8 mouse cellular contexts compared by ENCODE assay signal in the genomic region with DNA sequence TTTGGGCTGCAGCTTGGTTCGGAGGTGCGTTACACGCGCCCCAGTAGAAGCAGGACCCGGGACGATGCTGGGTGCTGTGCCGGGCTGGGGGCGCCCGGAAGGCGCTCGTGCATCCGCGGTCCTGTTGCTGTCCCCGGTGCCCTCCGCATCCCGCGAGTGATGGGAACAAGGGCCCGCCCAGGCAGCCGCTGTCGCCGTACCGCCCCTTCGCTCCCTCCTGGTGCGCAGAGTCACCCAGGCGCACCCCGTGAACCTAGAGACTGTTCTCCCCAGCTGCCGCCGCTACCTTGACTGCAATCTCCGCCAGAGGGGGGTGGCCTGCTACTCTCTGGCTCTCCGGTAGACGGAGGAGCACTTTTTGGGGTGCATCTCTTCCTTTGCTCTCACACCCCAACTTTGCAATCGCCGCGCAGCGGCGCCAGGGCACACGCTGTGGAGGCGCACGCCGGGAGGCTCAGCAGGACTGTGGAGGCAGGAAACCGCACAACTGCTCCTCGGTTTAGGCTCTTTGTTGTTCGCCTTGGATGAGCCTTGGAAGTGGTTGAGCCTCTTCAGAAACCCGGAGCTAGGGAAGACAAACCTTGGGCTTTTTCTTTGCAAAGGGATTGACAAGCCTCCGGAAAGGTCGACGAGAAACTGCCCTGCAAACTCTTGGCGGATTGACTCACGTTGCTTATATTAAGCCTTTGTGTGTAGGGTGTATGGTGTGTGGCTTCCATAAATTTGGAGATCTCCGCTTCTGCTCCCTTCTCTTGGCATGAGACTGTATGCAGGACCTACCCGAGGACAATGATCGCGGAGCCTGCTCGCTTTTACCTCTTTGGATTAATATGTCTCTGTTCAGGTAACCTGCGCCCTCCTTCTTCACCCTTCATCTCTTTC.
DNase-seq lines count a peak whose midpoint lies in the region; ATAC-seq and TF ChIP-seq lines count a peak whose summit lies in the region.

No protein-coding gene starts in this region.

- H3K27me3 ChIP-seq in cerebellum, adult 2 months (ENCODE audit: control insufficient read depth, insufficient read depth, low read length), result no peaks in the 10 kb centered on the region
- H3K27me3 ChIP-seq in liver, postnatal 0 days (ENCODE audit: insufficient read depth, low read length), result peaks cover 4% of the 10 kb centered on the region; the same call in 1 of the 2 replicates

- H3K4me1 ChIP-seq in cerebellum, adult 2 months (ENCODE audit: control insufficient read depth, insufficient read depth, low read length), result no peaks in the 10 kb centered on the region
- peaks cover 2% of the 10 kb centered on the region; the same call in 1 of the 2 replicates for H3K4me1 ChIP-seq in liver, postnatal 0 days (ENCODE audit: insufficient read depth)
- peaks cover 4% of the 10 kb centered on the region; the same call in 1 of the 2 replicates for H3K4me1 ChIP-seq in olfactory bulb, adult 2 months (ENCODE audit: control insufficient read depth, insufficient read depth, low read length)

- H3K9me3 ChIP-seq in liver, postnatal 0 days (ENCODE audit: low read length), result no peaks in the 10 kb centered on the region

- no peaks in the 10 kb centered on the region for H3K36me3 ChIP-seq in liver, postnatal 0 days (replicated peaks; ENCODE audit: insufficient read depth, low read length)

- no peak for TF ChIP-seq POLR2A in cerebellum, adult 2 months (IDR thresholded peaks at IDR 0.05; ENCODE audit: borderline replicate concordance, insufficient read depth, low read length)
- no peak for TF ChIP-seq POLR2A in olfactory bulb, adult 2 months (IDR thresholded peaks at IDR 0.05; ENCODE audit: insufficient read depth, low read depth, low read length)

- peak overlapping the region; percentile 37; the same call in 1 of the 2 replicates for H3K27ac ChIP-seq in cerebellum, adult 2 months (ENCODE audit: insufficient read depth, low read length)
- H3K27ac ChIP-seq in liver, postnatal 0 days (ENCODE audit: low read depth), result peak overlapping the region; percentile 97
- H3K27ac ChIP-seq in olfactory bulb, adult 2 months (ENCODE audit: insufficient read depth, low read depth, low read length), result no peak overlapping the region; the same call in 1 of the 2 replicates

- H3K4me2 ChIP-seq in liver, postnatal 0 days (ENCODE audit: low read depth, low read length), result peak overlapping the region; percentile 74

- peak overlapping the region; percentile 54 for H3K4me3 ChIP-seq in cerebellum, adult 2 months (replicated peaks; ENCODE audit: insufficient read depth, low read depth, low read length)
- H3K4me3 ChIP-seq in liver, postnatal 0 days (ENCODE audit: low read depth, low read length), result peak overlapping the region; percentile 60
- H3K4me3 ChIP-seq in olfactory bulb, adult 2 months (ENCODE audit: insufficient read depth, low read depth, low read length), result peak overlapping the region; percentile 69

- ATAC-seq in liver, postnatal 0 days, result peak; percentile 89

- no peak for TF ChIP-seq EP300 in liver, postnatal 0 days (IDR thresholded peaks at IDR 0.05; ENCODE audit: low read depth)

- H3K9ac ChIP-seq in liver, postnatal 0 days (replicated peaks), result peak overlapping the region; percentile 64

- DNase-seq in 3134 (ENCODE audit: extremely low read depth, insufficient read length, low spot score), result peak; percentile 4
- peak; percentile 50 to 68 for DNase-seq in cerebellum, adult 2 months
- DNase-seq in forelimb bud, embryonic 11.5 days (ENCODE audit: low read depth, low spot score), result peak; percentile 46
- DNase-seq in heart, postnatal 4 days, result peak; percentile 59
- DNase-seq in layer of hippocampus, adult 8-10 months (ENCODE audit: low spot score in 2 of 2), result peak; percentile 23 to 53
- peak; percentile 61 for DNase-seq in liver, postnatal 0 days
- DNase-seq in thymus, postnatal 36 days, result peak; percentile 6 to 24

- under 1% methylated on average over 55 of the region's 55 CpGs for WGBS in cerebellum, adult 2 months
- WGBS in liver, postnatal 0 days (ENCODE audit: insufficient replicate concordance), result 1% methylated on average over 54 of the region's 55 CpGs
- under 1% methylated on average over 55 of the region's 55 CpGs for WGBS in olfactory bulb, adult 2 months

- TF ChIP-seq CTCF in cerebellum, adult 2 months (IDR thresholded peaks at IDR 0.05; ENCODE audit: borderline replicate concordance, insufficient read depth, low read depth, low read length), result no peak
- TF ChIP-seq CTCF in liver, postnatal 0 days (IDR thresholded peaks at IDR 0.05; ENCODE audit: low read depth), result peak; percentile 31
- no peak for TF ChIP-seq CTCF in olfactory bulb, adult 2 months (IDR thresholded peaks at IDR 0.05; ENCODE audit: insufficient read depth, low read depth, low read length)

Comparison
In these comparisons a context has a peak if more than half of its experiments do, and no peak if none do; other contexts are left out.
1. DNase-seq: peak in every context shown above with its lines; median percentile 61 in liver, postnatal 0 days; 59 in cerebellum, adult 2 months; 59 in heart, postnatal 4 days; 46 in forelimb bud, embryonic 11.5 days; 38 in layer of hippocampus, adult 8-10 months; 15 in thymus, postnatal 36 days; 4 in 3134.